ENCODE assay signal across 24 mouse cellular contexts in genomic region chr11:57236431-57236830, GRCm38 (mm10).
A peak's percentile ranks its signal among the peaks of the same experiment; 100 is the strongest.
DNase-seq lines count a peak whose midpoint lies in the region; ATAC-seq and TF ChIP-seq lines count a peak whose summit lies in the region.
"Had no signal": no experiment of that assay in that cellular context is flagged by ENCODE, and none has a peak within 500 bp of the region (broad histone marks: within the 10 kb centered on the region; RNA-seq: fewer than 3 reads in every experiment).

No protein-coding gene starts in this region.

- no peak for TF ChIP-seq POLR2A in limb, embryonic 14.5 days (IDR thresholded peaks at IDR 0.05; ENCODE audit: borderline replicate concordance, extremely low read depth, insufficient read depth, insufficient read length)

- no peak for DNase-seq in frontal cortex, adult 2 months (ENCODE audit: extremely low spot score in 1 of 2, low spot score in 1 of 2)
- DNase-seq in embryonic facial prominence, embryonic 11.5 days (ENCODE audit: low spot score), result peak; percentile 75
- peak; percentile 54 for DNase-seq in limb, embryonic 14.5 days (ENCODE audit: low spot score)
- DNase-seq in layer of hippocampus, postnatal 10 days (ENCODE audit: low spot score in 2 of 2), result no peak
- DNase-seq: adrenal gland, postnatal 36 days; cerebellum, adult 9-10 months; gastrocnemius, postnatal 14 days; heart, adult 18-20 months; heart, postnatal 14 days; kidney, postnatal 4 days; liver, postnatal 0 days; retina, postnatal 1 day; right cerebral cortex, postnatal 25 days; spleen, adult 18-20 months had no signal

- H3K4me3 ChIP-seq in embryonic facial prominence, embryonic 11.5 days (ENCODE audit: low read depth, low read length), result no peak overlapping the region
- no peak overlapping the region for H3K4me3 ChIP-seq in embryonic facial prominence, embryonic 15.5 days (replicated peaks)
- H3K4me3 ChIP-seq in limb, embryonic 14.5 days (replicated peaks; ENCODE audit: low read length), result no peak overlapping the region
- H3K4me3 ChIP-seq: erythroblast, embryonic 14.5 days; forebrain, embryonic 13.5 days; heart, embryonic 13.5 days; midbrain, embryonic 13.5 days; neural tube, embryonic 12.5 days had no signal

- 42% methylated on average over 1 of the region's 1 CpGs for WGBS in embryonic facial prominence, embryonic 11.5 days
- 29% methylated on average over 1 of the region's 1 CpGs for WGBS in embryonic facial prominence, embryonic 15.5 days
- 21% methylated on average over 1 of the region's 1 CpGs for WGBS in limb, embryonic 14.5 days

- H3K27me3 ChIP-seq in embryonic facial prominence, embryonic 11.5 days (ENCODE audit: control insufficient read depth, insufficient read depth, low read length), result no peaks in the 10 kb centered on the region
- H3K27me3 ChIP-seq in embryonic facial prominence, embryonic 15.5 days, result no peaks in the 10 kb centered on the region
- no peaks in the 10 kb centered on the region for H3K27me3 ChIP-seq in limb, embryonic 14.5 days (ENCODE audit: control insufficient read depth, insufficient read depth, low read length)
- H3K27me3 ChIP-seq: forebrain, embryonic 13.5 days; heart, embryonic 13.5 days; midbrain, embryonic 13.5 days; neural tube, embryonic 12.5 days had no signal

- no peak overlapping the region; the same call in 1 of the 2 replicates for H3K27ac ChIP-seq in embryonic facial prominence, embryonic 11.5 days (replicated peaks; ENCODE audit: low read depth, low read length)
- H3K27ac ChIP-seq in embryonic facial prominence, embryonic 15.5 days (replicated peaks), result no peak overlapping the region
- H3K27ac ChIP-seq in limb, embryonic 14.5 days (replicated peaks; ENCODE audit: low read depth, low read length), result no peak overlapping the region
- H3K27ac ChIP-seq: forebrain, embryonic 13.5 days; heart, embryonic 13.5 days; hindbrain, postnatal 0 days; midbrain, embryonic 13.5 days; neural tube, embryonic 12.5 days had no signal

- peak; percentile 26; the same call in 1 of the 2 replicates for ATAC-seq in frontal cortex, adult (ENCODE audit: low TSS enrichment)
- ATAC-seq in embryonic facial prominence, embryonic 11.5 days (replicated peaks; ENCODE audit: insufficient number of reproducible peaks, low FRiP score, low TSS enrichment, low read depth), result no peak
- ATAC-seq in embryonic facial prominence, embryonic 15.5 days (ENCODE audit: insufficient number of reproducible peaks, low FRiP score, low TSS enrichment, low read depth), result no peak
- peak; percentile 26; the same call in 1 of the 2 replicates for ATAC-seq in limb, embryonic 14.5 days (ENCODE audit: low FRiP score, low read depth)
- ATAC-seq in granulocyte monocyte progenitor cell, adult 5-6 weeks (replicated peaks; ENCODE audit: poor library complexity, severe bottlenecking), result no peak
- ATAC-seq: forebrain, embryonic 13.5 days; hindbrain, postnatal 0 days; intestine, postnatal 0 days; liver, postnatal 0 days; midbrain, embryonic 13.5 days had no signal

- H3K9me3 ChIP-seq in embryonic facial prominence, embryonic 11.5 days (replicated peaks; ENCODE audit: control insufficient read depth, low read length), result no peaks in the 10 kb centered on the region
- no peaks in the 10 kb centered on the region for H3K9me3 ChIP-seq in embryonic facial prominence, embryonic 15.5 days (replicated peaks)
- no peaks in the 10 kb centered on the region for H3K9me3 ChIP-seq in limb, embryonic 14.5 days (ENCODE audit: control insufficient read depth, low read length)
- H3K9me3 ChIP-seq: forebrain, embryonic 13.5 days; heart, embryonic 13.5 days; midbrain, embryonic 13.5 days; neural tube, embryonic 12.5 days had no signal

- peak overlapping the region; percentile 27 for H3K4me2 ChIP-seq in embryonic facial prominence, embryonic 11.5 days (ENCODE audit: low read depth, low read length)
- 0 out of 2 replicates have a peak overlapping the region, but pooled peaks have one; percentile 21 for H3K4me2 ChIP-seq in embryonic facial prominence, embryonic 15.5 days (replicated peaks)
- H3K4me2 ChIP-seq in limb, embryonic 14.5 days (replicated peaks; ENCODE audit: low read depth, low read length, severe bottlenecking), result no peak overlapping the region; the same call in 1 of the 2 replicates
- H3K4me2 ChIP-seq: forebrain, embryonic 13.5 days; heart, embryonic 13.5 days; midbrain, embryonic 13.5 days; neural tube, embryonic 12.5 days had no signal

- H3K4me1 ChIP-seq in embryonic facial prominence, embryonic 11.5 days (ENCODE audit: control insufficient read depth, insufficient read depth, low read length), result peaks cover 3% of the 10 kb centered on the region
- H3K4me1 ChIP-seq in embryonic facial prominence, embryonic 15.5 days, result no peaks in the 10 kb centered on the region
- H3K4me1 ChIP-seq in limb, embryonic 14.5 days (ENCODE audit: control insufficient read depth, insufficient read depth, low read length), result peaks cover 6% of the 10 kb centered on the region; the same call in 1 of the 2 replicates

- no peaks in the 10 kb centered on the region for H3K36me3 ChIP-seq in embryonic facial prominence, embryonic 11.5 days (replicated peaks; ENCODE audit: control insufficient read depth, insufficient read depth, low read depth, low read length)
- H3K36me3 ChIP-seq in embryonic facial prominence, embryonic 15.5 days, result no peaks in the 10 kb centered on the region
- H3K36me3 ChIP-seq in limb, embryonic 14.5 days (ENCODE audit: control insufficient read depth, insufficient read depth, low read length), result no peaks in the 10 kb centered on the region
- H3K36me3 ChIP-seq: heart, embryonic 13.5 days; midbrain, embryonic 13.5 days; neural tube, embryonic 12.5 days had no signal

- 0 out of 2 replicates have a peak overlapping the region, but pooled peaks have one; percentile 18 for H3K9ac ChIP-seq in embryonic facial prominence, embryonic 11.5 days (replicated peaks; ENCODE audit: low read length)
- H3K9ac ChIP-seq in embryonic facial prominence, embryonic 15.5 days, result no peak overlapping the region
- H3K9ac ChIP-seq in limb, embryonic 14.5 days (ENCODE audit: low read depth, low read length, severe bottlenecking), result no peak overlapping the region
- H3K9ac ChIP-seq: forebrain, embryonic 13.5 days; heart, embryonic 13.5 days; liver, postnatal 0 days; midbrain, embryonic 13.5 days; neural tube, embryonic 12.5 days had no signal

Comparison
In these comparisons a context has a peak if more than half of its experiments do, and no peak if none do; other contexts are left out.
1. ATAC-seq: peak in frontal cortex, adult (single experiment) and limb, embryonic 14.5 days (single experiment); none in embryonic facial prominence, embryonic 11.5 days (single experiment), embryonic facial prominence, embryonic 15.5 days (single experiment) and granulocyte monocyte progenitor cell, adult 5-6 weeks (single experiment).
2. DNase-seq: peak in embryonic facial prominence, embryonic 11.5 days (single experiment) and limb, embryonic 14.5 days (single experiment); none in frontal cortex, adult 2 months (0 of 2) and layer of hippocampus, postnatal 10 days (0 of 2).